Mouse (Mus musculus) liver, adult 2 months (tissue): ENCODE results near the gene Olfr1382. TPM values are rescaled to one million over a fixed set of nuclear protein-coding genes. Genes with fewer than 3 reads are reported as not detected.
"Not testable (repeated sequence)": the region's sequence is repeated elsewhere in the genome, so short reads cannot be mapped to it uniquely, and the experiment has no call there.

ENCODE experiments used
- DNase-seq: peaks from one replicate; pipeline ENCODE4 v3.0.0-alpha.2; 2011; ENCODE audit warnings: low read depth, low spot score; ENCODE audit errors: extremely low read depth
- H3K27ac ChIP-seq: fragments of 200-500 bp; replicated peaks from 2 replicates; pipeline ENCODE4 v1.5.1; 2012; ENCODE audit warnings: low read depth, mild to moderate bottlenecking, control low read depth, inconsistent platforms, low read length; ENCODE audit not compliant: insufficient read depth
- H3K27me3 ChIP-seq: fragments of 200-500 bp; 2 replicates; pipeline ENCODE4 v1.6.1; 2012; ENCODE audit warnings: mild to moderate bottlenecking, moderate library complexity, low read length, inconsistent platforms; ENCODE audit not compliant: control insufficient read depth, insufficient read depth
- H3K36me3 ChIP-seq: fragments of 200-500 bp; 2 replicates; pipeline ENCODE4 v1.6.1; 2012; ENCODE audit warnings: low read length, inconsistent platforms; ENCODE audit not compliant: control insufficient read depth, insufficient read depth
- H3K4me1 ChIP-seq: fragments of 200-500 bp; 2 replicates; pipeline ENCODE4 v1.6.1; 2011; ENCODE audit warnings: low read length; ENCODE audit not compliant: control insufficient read depth, insufficient read depth
- H3K4me3 ChIP-seq: fragments of 200-500 bp; 2 replicates; pipeline ENCODE4 v1.5.1; 2011; ENCODE audit warnings: low read depth, mild to moderate bottlenecking, control low read depth, low read length, moderate library complexity; ENCODE audit not compliant: insufficient read depth
- H3K79me2 ChIP-seq: fragments of 200-500 bp; 2 replicates; pipeline ENCODE4 v1.6.1; 2012; ENCODE audit warnings: inconsistent platforms, mild to moderate bottlenecking, low read length, moderate library complexity; ENCODE audit not compliant: control insufficient read depth, insufficient read depth
- H3K9ac ChIP-seq: fragments of 200-500 bp; 2 replicates; pipeline ENCODE4 v1.6.1; 2012; ENCODE audit warnings: low read depth, mild to moderate bottlenecking, control low read depth, inconsistent platforms, low read length
- WGBS: fragments of 180-500 bp; shearing (Covaris S2); methylation state at CpG from one replicate; pipeline ENCODE4 v1.1.7; 2018; 5-methylcytosine and 5-hydroxymethylcytosine counted together
- polyA plus RNA-seq: library from polyadenylated mRNA; depleted of rRNA; stranded (reverse); fragments of >200 nt; gene quantifications from 2 replicates; pipeline ENCODE4 v1.2.3, GENCODE M21; 2012; rRNA removed
- total RNA-seq: library from RNA; depleted of rRNA; stranded (reverse); fragments of >200 nt; gene quantifications from 2 replicates; pipeline ENCODE4 v1.2.3, GENCODE M21; 2014; rRNA removed

The Olfr1382 gene
- total and polyA plus RNA-seq, 2 experiments: not detected

DNA sequence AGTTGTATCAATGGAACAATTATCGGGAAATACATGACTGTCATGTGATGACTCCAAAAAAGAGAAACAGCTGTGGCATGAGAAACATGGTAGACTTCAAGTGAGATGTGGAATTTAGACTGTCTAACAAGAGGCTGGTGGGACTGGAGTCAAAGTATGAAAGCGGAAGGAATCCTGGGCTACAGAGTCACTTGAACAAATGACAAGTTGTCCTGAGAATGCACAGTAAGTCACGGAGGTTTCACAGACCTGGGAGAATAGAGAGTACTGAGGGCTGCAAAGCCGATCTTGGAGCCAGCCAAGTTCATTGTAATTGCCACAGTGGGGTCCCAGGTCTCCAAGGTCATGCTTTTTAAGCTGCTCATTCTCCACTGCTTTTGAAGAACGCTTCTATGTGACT is 28.5 kb downstream of the Olfr1382 start, which contains the start of gene Olfr1380:
TSS of gene Olfr1380 (plus strand) at position 301 of the 400 bp plus-strand sequence.
- not testable (repeated sequence) for H3K27ac ChIP-seq, H3K4me3 ChIP-seq, H3K79me2 ChIP-seq, H3K9ac ChIP-seq, DNase-seq, H3K27me3 ChIP-seq, H3K4me1 ChIP-seq, H3K36me3 ChIP-seq
- 83% methylated on average over 5 of the region's 5 CpGs for WGBS

DNA sequence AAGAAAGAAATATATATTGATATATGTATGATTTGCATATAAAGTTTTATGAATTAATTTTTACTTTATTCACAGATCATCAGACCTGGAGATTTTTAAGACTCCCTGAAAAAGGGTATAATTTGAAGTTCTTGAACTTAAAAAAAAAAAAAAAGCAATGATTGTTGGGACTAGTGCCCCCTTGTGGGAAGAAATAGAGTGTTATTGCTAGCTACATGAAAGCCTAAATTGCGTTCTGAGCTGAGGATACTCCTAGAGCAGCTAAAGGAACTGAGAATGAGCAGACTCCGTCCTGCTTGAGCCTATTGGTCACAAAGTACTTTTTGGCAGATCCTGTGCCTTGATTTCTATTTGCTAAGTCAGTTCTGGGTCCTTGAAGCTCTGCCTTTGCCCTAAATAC is 47.0 kb downstream of the Olfr1382 start:
- H3K9ac ChIP-seq, H3K4me3 ChIP-seq, DNase-seq, H3K36me3 ChIP-seq, H3K27me3 ChIP-seq, H3K79me2 ChIP-seq, H3K27ac ChIP-seq, H3K4me1 ChIP-seq: not testable (repeated sequence)
- WGBS: 47% methylated on average over 2 of the region's 2 CpGs

DNA sequence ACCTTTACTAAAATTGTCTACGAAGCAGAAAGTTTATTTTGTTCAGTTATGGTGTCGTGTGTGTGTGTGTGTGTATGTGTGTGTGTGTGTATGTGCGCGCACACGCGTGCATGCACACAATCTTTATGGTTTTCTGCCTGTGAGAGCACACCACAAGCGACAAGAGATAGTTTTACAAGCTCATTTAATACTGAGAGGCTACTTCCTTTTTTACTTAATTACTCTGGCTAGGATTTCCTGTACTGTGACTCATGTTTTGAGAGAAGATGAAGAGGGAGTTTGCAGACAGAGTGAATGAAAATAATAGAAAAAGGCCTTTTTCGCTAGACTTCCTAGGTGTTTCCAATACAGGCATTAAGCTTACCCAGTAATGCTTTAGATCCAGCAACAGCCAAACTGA is 52.4 kb downstream of the Olfr1382 start:
- H3K9ac ChIP-seq, DNase-seq, H3K79me2 ChIP-seq, H3K27ac ChIP-seq, H3K4me3 ChIP-seq, H3K27me3 ChIP-seq, H3K36me3 ChIP-seq, H3K4me1 ChIP-seq: not testable (repeated sequence)
- WGBS: 68% methylated on average over 8 of the region's 8 CpGs

Other genes with a start within 250 kb of the Olfr1382 start
- 0.09 and 0.27 TPM in 2 replicates for gene Olfr1393, start 249.9 kb upstream of the Olfr1382 start, total RNA-seq
- 0.47 and 0.55 TPM in 2 replicates for gene Olfr1393, start 249.9 kb upstream of the Olfr1382 start, polyA plus RNA-seq
- not detected in 2 replicates for gene Olfr1392, start 243.0 kb upstream of the Olfr1382 start, total RNA-seq
- gene Olfr1392, start 243.0 kb upstream of the Olfr1382 start, polyA plus RNA-seq: 0.09 and 0.26 TPM in 2 replicates
- not detected in 2 replicates for gene Olfr10, start 223.5 kb upstream of the Olfr1382 start, total RNA-seq
- not detected in 2 replicates for gene Olfr10, start 223.5 kb upstream of the Olfr1382 start, polyA plus RNA-seq
- not detected in 2 replicates for gene Olfr1391, start 205.5 kb upstream of the Olfr1382 start, total RNA-seq
- not detected in 2 replicates for gene Olfr1391, start 205.5 kb upstream of the Olfr1382 start, polyA plus RNA-seq
- gene Olfr1390, start 193.1 kb upstream of the Olfr1382 start, total RNA-seq: not detected in 2 replicates
- gene Olfr1390, start 193.1 kb upstream of the Olfr1382 start, polyA plus RNA-seq: not detected in 2 replicates
- gene Olfr1389, start 105.2 kb upstream of the Olfr1382 start, total RNA-seq: not detected in 2 replicates
- not detected in 2 replicates for gene Olfr1389, start 105.2 kb upstream of the Olfr1382 start, polyA plus RNA-seq
- 0.07 TPM in 1 of 2 replicates, not detected in the other for gene Olfr1388, start 91.6 kb upstream of the Olfr1382 start, total RNA-seq
- not detected in 2 replicates for gene Olfr1388, start 91.6 kb upstream of the Olfr1382 start, polyA plus RNA-seq
- gene Olfr1387, start 72.9 kb upstream of the Olfr1382 start, total RNA-seq: not detected in 2 replicates
- gene Olfr1387, start 72.9 kb upstream of the Olfr1382 start, polyA plus RNA-seq: not detected in 2 replicates
- not detected in 2 replicates for gene Olfr1386, start 63.2 kb upstream of the Olfr1382 start, total RNA-seq
- not detected in 2 replicates for gene Olfr1386, start 63.2 kb upstream of the Olfr1382 start, polyA plus RNA-seq
- gene Olfr1385, start 39.2 kb upstream of the Olfr1382 start, total RNA-seq: 0.07 TPM in 1 of 2 replicates, not detected in the other
- not detected in 2 replicates for gene Olfr1385, start 39.2 kb upstream of the Olfr1382 start, polyA plus RNA-seq
- gene Olfr1384, start 21.5 kb upstream of the Olfr1382 start, total RNA-seq: not detected in 2 replicates
- not detected in 2 replicates for gene Olfr1384, start 21.5 kb upstream of the Olfr1382 start, polyA plus RNA-seq
- gene Olfr1383, start 8.6 kb upstream of the Olfr1382 start, total RNA-seq: not detected in 2 replicates
- gene Olfr1383, start 8.6 kb upstream of the Olfr1382 start, polyA plus RNA-seq: not detected in 2 replicates
- gene Olfr1381, start 15.2 kb downstream of the Olfr1382 start, total RNA-seq: not detected in 2 replicates
- not detected in 2 replicates for gene Olfr1381, start 15.2 kb downstream of the Olfr1382 start, polyA plus RNA-seq
- gene Olfr1380, start 28.6 kb downstream of the Olfr1382 start, total RNA-seq: not detected in 2 replicates
- gene Olfr1380, start 28.6 kb downstream of the Olfr1382 start, polyA plus RNA-seq: not detected in 2 replicates
- gene Flt4, start 81.0 kb downstream of the Olfr1382 start, total RNA-seq: 7.8 and 13.6 TPM in 2 replicates
- gene Flt4, start 81.0 kb downstream of the Olfr1382 start, polyA plus RNA-seq: 7.5 and 9.8 TPM in 2 replicates
- gene Scgb3a1, start 135.4 kb downstream of the Olfr1382 start, total RNA-seq: not detected in 2 replicates
- gene Scgb3a1, start 135.4 kb downstream of the Olfr1382 start, polyA plus RNA-seq: 0.22 TPM in 1 of 2 replicates, not detected in the other
- gene Cnot6, start 184.5 kb downstream of the Olfr1382 start, total RNA-seq: 20.7 and 22.8 TPM in 2 replicates
- 6.0 and 6.4 TPM in 2 replicates for gene Cnot6, start 184.5 kb downstream of the Olfr1382 start, polyA plus RNA-seq